Mouse (Mus musculus): ENCODE measurements around the gene Plekha6. TPM values are rescaled to one million over a fixed set of nuclear protein-coding genes. Genes with fewer than 3 reads are reported as not detected.

Plekha6 gene
- total and polyA plus RNA-seq, 3 experiments, result 11.8 to 28.5 TPM; not detected in 1

DNA sequence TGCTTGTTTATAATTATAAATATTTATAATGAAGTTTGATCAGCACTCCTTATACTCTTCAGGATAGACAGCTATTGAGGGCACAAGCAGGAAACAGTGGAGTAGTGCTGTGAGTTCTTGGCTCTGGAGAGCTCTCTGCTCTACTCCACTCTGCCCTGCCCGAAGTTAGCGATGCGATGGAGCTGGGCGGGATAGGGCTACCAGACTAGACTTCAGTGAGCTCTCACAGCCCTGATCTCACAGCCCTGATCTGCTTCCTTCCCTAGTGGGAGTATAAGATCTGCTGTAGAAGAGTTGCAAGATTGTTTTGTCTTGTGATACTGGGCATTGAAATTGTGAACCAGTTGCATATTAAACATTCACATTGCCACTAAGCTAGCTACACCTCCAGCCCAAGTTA is 29.1 kb upstream of the Plekha6 start:
- Histone ChIP-seq H3K9ac (ENCODE audit: control insufficient read depth, low read depth, low read length, poor library complexity, severe bottlenecking) (peak overlapping the region; percentile 68), H3K9me3 (replicated peaks; ENCODE audit: insufficient read depth, low read length) (no peaks in the 10 kb centered on the region), H3K36me3 (ENCODE audit: control insufficient read depth in 1 of 2, insufficient read depth in 2 of 2, low read length in 2 of 2) (peaks cover 28 to 40% of the 10 kb centered on the region in 2 experiments), H3K79me2 (ENCODE audit: control insufficient read depth, insufficient read depth, low read length, poor library complexity) (peaks cover 79% of the 10 kb centered on the region), H3K27me3 (ENCODE audit: control insufficient read depth in 1 of 2, insufficient read depth in 2 of 2, low read length in 2 of 2) (no peaks in the 10 kb centered on the region), H3K4me1 (ENCODE audit: control insufficient read depth in 1 of 2, insufficient read depth in 2 of 2, low read length in 2 of 2) (peaks cover 4 to 8% of the 10 kb centered on the region in 2 experiments; a peak in 3 of 4 replicates), H3K27ac (ENCODE audit: control insufficient read depth, low read depth, low read length) (no peak overlapping the region), H3K4me3 (ENCODE audit: control insufficient read depth in 1 of 2, insufficient read depth in 1 of 2, low read depth in 2 of 2, low read length in 2 of 2) (peak overlapping the region; percentile 84 to 94)
- TF ChIP-seq UBTF (IDR thresholded peaks at IDR 0.05; ENCODE audit: borderline replicate concordance, insufficient read depth, low read depth, low read length), result 0 out of 2 replicates have a peak, but pooled peaks have one; percentile 45
- TF ChIP-seq MYB (IDR thresholded peaks at IDR 0.05; ENCODE audit: low read depth, low read length), result no peak
- peak; percentile 60 for DNase-seq (ENCODE audit: low read depth, low spot score)

DNA sequence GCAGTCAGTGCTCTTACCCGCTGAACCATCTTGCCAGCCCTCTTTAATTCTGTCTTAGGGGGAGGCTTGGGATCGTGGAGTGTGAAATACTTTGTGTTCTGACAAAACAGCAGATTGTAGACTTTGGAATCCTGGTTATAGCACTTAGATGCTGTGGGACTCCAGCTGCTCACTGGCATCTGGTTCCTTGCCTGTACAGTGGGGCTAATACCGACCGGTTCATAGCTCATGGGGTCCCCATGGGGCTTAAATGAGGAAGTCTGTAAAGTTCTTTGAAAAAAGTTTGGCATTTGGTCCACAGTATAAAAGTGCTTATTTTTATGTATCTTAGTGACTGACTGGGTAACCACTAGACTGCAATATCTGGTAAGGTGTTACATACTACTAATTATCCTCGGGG is 28.2 kb upstream of the Plekha6 start:
- peaks cover 28 to 43% of the 10 kb centered on the region in 2 experiments for H3K36me3 ChIP-seq (ENCODE audit: control insufficient read depth in 1 of 2, insufficient read depth in 2 of 2, low read length in 2 of 2)
- peak overlapping the region; percentile 68 for H3K9ac ChIP-seq (ENCODE audit: control insufficient read depth, low read depth, low read length, poor library complexity, severe bottlenecking)
- TF ChIP-seq MEF2A (IDR thresholded peaks at IDR 0.05; ENCODE audit: extremely low read depth, insufficient replicate concordance, low read depth, low read length, poor library complexity, severe bottlenecking), result no peak
- TF ChIP-seq TBP (IDR thresholded peaks at IDR 0.05; ENCODE audit: low read depth, low read length), result peak; percentile 90
- TF ChIP-seq MAZ (IDR thresholded peaks at IDR 0.05; ENCODE audit: low read depth, low read length), result no peak
- no peak for TF ChIP-seq BHLHE40 (IDR thresholded peaks at IDR 0.05; ENCODE audit: borderline replicate concordance, low read depth, low read length)
- no peak for TF ChIP-seq RAD21 (IDR thresholded peaks at IDR 0.05; ENCODE audit: low read depth, low read length)
- TF ChIP-seq POLR2A (IDR thresholded peaks at IDR 0.05; ENCODE audit: control insufficient read depth in 1 of 2, insufficient read depth in 1 of 2, low read depth in 1 of 2, low read length in 2 of 2, poor library complexity in 1 of 2), result 0 out of 4 replicates have a peak, but pooled peaks of 1 of the 2 experiments have one; percentile 4
- no peak for TF ChIP-seq MAFK (IDR thresholded peaks at IDR 0.05; ENCODE audit: borderline replicate concordance, low read depth, low read length)
- TF ChIP-seq ETS1 (IDR thresholded peaks at IDR 0.05; ENCODE audit: low read depth, low read length), result 0 out of 2 replicates have a peak, but pooled peaks have one; percentile 23
- 0 out of 4 replicates have a peak, but pooled peaks of 1 of the 2 experiments have one; percentile 13 for TF ChIP-seq EP300 (IDR thresholded peaks at IDR 0.05; ENCODE audit: low read depth in 1 of 2, low read length in 2 of 2)
- no peak for TF ChIP-seq TCF12 (IDR thresholded peaks at IDR 0.05; ENCODE audit: low read depth, low read length)
- no peak for TF ChIP-seq ZNF384 (IDR thresholded peaks at IDR 0.05; ENCODE audit: low read depth, low read length)
- no peaks in the 10 kb centered on the region for H3K9me3 ChIP-seq (replicated peaks; ENCODE audit: insufficient read depth, low read length)
- peaks cover 76% of the 10 kb centered on the region for H3K79me2 ChIP-seq (ENCODE audit: control insufficient read depth, insufficient read depth, low read length, poor library complexity)
- peaks cover 4 to 8% of the 10 kb centered on the region in 2 experiments; a peak in 3 of 4 replicates for H3K4me1 ChIP-seq (ENCODE audit: control insufficient read depth in 1 of 2, insufficient read depth in 2 of 2, low read length in 2 of 2)
- H3K27ac ChIP-seq (ENCODE audit: control insufficient read depth, low read depth, low read length), result no peak overlapping the region
- H3K4me3 ChIP-seq (ENCODE audit: control insufficient read depth in 1 of 2, insufficient read depth in 1 of 2, low read depth in 2 of 2, low read length in 2 of 2), result peak overlapping the region; percentile 84 to 94
- H3K27me3 ChIP-seq (ENCODE audit: control insufficient read depth in 1 of 2, insufficient read depth in 2 of 2, low read length in 2 of 2), result no peaks in the 10 kb centered on the region
- DNase-seq (ENCODE audit: low read depth, low spot score), result peak; percentile 74

GRCm38 (mm10) chr1:133138401-133138800 is 25.6 kb upstream of the Plekha6 start:
- H3K27ac ChIP-seq (ENCODE audit: control insufficient read depth, low read depth, low read length), result no peak overlapping the region
- H3K27me3 ChIP-seq (ENCODE audit: control insufficient read depth in 1 of 2, insufficient read depth in 2 of 2, low read length in 2 of 2), result no peaks in the 10 kb centered on the region
- DNase-seq (ENCODE audit: low read depth, low spot score), result no peak
- no peak overlapping the region for H3K4me3 ChIP-seq (ENCODE audit: control insufficient read depth in 1 of 2, insufficient read depth in 1 of 2, low read depth in 2 of 2, low read length in 2 of 2)
- no peaks in the 10 kb centered on the region for H3K9me3 ChIP-seq (replicated peaks; ENCODE audit: insufficient read depth, low read length)
- H3K36me3 ChIP-seq (ENCODE audit: control insufficient read depth in 1 of 2, insufficient read depth in 2 of 2, low read length in 2 of 2), result peaks cover 28 to 43% of the 10 kb centered on the region in 2 experiments
- TF ChIP-seq POLR2AphosphoS2 (IDR thresholded peaks at IDR 0.05; ENCODE audit: low read length), result 0 out of 2 replicates have a peak, but pooled peaks have one; percentile 25
- TF ChIP-seq ELF1 (IDR thresholded peaks at IDR 0.05; ENCODE audit: low read depth, low read length), result no peak
- no peak overlapping the region for H3K9ac ChIP-seq (ENCODE audit: control insufficient read depth, low read depth, low read length, poor library complexity, severe bottlenecking)
- H3K4me1 ChIP-seq (ENCODE audit: control insufficient read depth in 1 of 2, insufficient read depth in 2 of 2, low read length in 2 of 2), result peaks cover 4 to 8% of the 10 kb centered on the region in 2 experiments; a peak in 3 of 4 replicates
- H3K79me2 ChIP-seq (ENCODE audit: control insufficient read depth, insufficient read depth, low read length, poor library complexity), result peaks cover 53% of the 10 kb centered on the region

Data from MEL (cell line).